Mouse (Mus musculus) neural tube, embryonic 12.5 days (tissue): ENCODE measurements around the gene Wdr41. TPM values are rescaled to one million over a fixed set of nuclear protein-coding genes. Genes with fewer than 3 reads are reported as not detected.

ENCODE experiments used
- ATAC-seq: fragments of 200-750 bp; cut with Nextera tagmentation; 2 replicates; pipeline ENCODE4 v1.8.0; 2017; ENCODE audit warnings: low read depth, mild to moderate bottlenecking, moderate TSS enrichment, moderate library complexity; ENCODE audit not compliant: low FRiP score
- H3K27ac ChIP-seq: fragments of 300-500 bp; sonication (generic); 2 replicates; pipeline ENCODE4 v1.5.1; 2016
- H3K27me3 ChIP-seq: fragments of 300-500 bp; sonication (generic); replicated peaks from 2 replicates; pipeline ENCODE4 v1.6.1; 2016; ENCODE audit warnings: mild to moderate bottlenecking
- H3K36me3 ChIP-seq: fragments of 300-500 bp; sonication (generic); 2 replicates; pipeline ENCODE4 v1.6.1; 2016; ENCODE audit warnings: mild to moderate bottlenecking
- H3K4me1 ChIP-seq: fragments of 300-500 bp; sonication (generic); 2 replicates; pipeline ENCODE4 v1.6.1; 2016
- H3K4me2 ChIP-seq: fragments of 300-500 bp; sonication (generic); replicated peaks from 2 replicates; pipeline ENCODE4 v1.6.1; 2016; ENCODE audit warnings: mild to moderate bottlenecking
- H3K4me3 ChIP-seq: fragments of 300-500 bp; sonication (generic); 2 replicates; pipeline ENCODE4 v1.5.1; 2016
- H3K9ac ChIP-seq: fragments of 300-500 bp; sonication (generic); 2 replicates; pipeline ENCODE4 v1.6.1; 2016; ENCODE audit warnings: mild to moderate bottlenecking
- H3K9me3 ChIP-seq: fragments of 300-500 bp; sonication (generic); 2 replicates; pipeline ENCODE4 v1.6.1; 2016; ENCODE audit warnings: mild to moderate bottlenecking
- WGBS: fragments of 180-500 bp; shearing (Covaris S2); methylation state at CpG from one replicate; pipeline ENCODE4 v1.1.7; 2016; 5-methylcytosine and 5-hydroxymethylcytosine counted together
- polyA plus RNA-seq: library from polyadenylated mRNA; unstranded; fragments of >200 nt; fragmentation: Nextera tagmentation; extraction: Ambion mirVana; gene quantifications from 2 replicates; pipeline ENCODE4 v1.2.1, GENCODE M21; 2016

Wdr41 gene
- 23.6 and 24.5 TPM in 2 replicates for polyA plus RNA-seq

DNA sequence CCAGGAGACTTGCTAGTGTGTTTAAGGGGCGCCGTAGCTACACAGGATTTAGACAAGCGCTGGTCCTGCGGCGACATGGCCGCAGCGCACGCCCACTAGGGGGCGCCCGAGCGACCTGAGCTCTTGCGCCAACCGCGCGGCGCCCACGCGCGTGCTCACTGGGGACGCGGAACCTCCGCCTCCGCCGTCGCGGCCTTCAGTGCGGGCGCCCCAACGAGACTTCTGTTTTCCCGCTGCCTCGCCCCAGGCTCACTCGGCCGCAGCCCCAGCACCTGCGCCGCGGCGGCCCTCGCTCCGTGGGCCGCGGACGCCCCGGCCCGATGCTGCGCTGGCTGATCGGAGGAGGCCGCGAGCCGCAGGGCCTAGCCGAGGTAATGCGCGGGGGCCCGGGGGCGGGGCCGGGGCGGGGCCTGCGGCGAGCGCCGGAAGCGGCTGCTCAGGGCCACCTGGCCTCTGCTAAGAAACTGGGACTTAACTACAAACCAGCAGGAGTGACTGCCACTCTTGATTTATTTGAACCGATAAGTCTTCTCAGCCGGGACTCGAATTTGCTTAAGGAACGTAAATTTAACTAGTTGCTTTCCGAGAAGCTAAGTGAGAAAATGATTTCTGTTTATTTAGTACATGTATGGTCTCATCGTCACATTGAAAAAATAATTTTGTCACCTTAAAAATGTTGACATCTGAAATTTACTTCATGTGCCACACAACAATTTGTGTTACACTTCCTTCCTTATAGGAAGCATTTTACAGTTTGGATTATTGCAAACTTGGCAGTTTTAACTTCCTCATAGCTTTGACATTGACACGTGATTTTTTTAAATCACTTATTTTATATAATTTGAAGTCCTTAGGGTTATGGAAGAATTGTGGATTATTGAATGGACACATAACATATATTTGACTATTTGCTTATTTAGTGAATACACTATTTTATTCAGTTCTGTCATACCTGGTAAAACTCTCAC, at the start of gene Wdr41:
Gene Wdr41 (plus strand): TSS at position 126 of the 968 bp plus-strand sequence.
- 3% methylated on average over 68 of the region's 68 CpGs for WGBS
- peak; percentile 97 for ATAC-seq
- H3K9me3 ChIP-seq: no peaks in the 10 kb centered on the region
- H3K36me3 ChIP-seq: 0 out of 2 replicates have a peak, but pooled peaks cover 2% of the 10 kb centered on the region
- H3K9ac ChIP-seq: peak within 1 kb of the TSS; percentile 90
- no peaks in the 10 kb centered on the region for H3K4me1 ChIP-seq
- peak within 1 kb of the TSS; percentile 54 for H3K4me2 ChIP-seq
- peak within 1 kb of the TSS; percentile 93 for H3K27ac ChIP-seq
- H3K4me3 ChIP-seq: peak within 1 kb of the TSS; percentile 76
- no peaks in the 10 kb centered on the region for H3K27me3 ChIP-seq

DNA sequence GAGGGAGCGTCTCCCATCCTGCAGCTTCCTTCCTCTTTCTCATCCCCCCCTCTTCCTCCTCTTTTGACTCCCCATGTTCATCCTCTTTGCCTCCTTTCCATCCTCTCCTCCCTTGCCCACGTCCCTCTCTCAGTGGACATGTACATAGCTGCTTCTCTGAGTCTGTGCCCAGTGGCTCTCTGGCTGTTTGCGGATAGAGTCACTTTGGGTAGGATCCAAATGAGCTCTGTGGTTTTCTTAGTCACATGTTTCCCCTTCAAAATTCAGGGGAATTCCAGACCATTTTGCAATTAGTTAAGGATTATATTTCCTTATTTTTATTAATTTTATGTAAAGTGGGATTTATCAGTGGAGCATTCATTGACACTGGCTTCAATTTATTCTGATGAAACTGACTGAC, 48.1 kb upstream of the Wdr41 start:
- no peak overlapping the region for H3K27ac ChIP-seq
- ATAC-seq: no peak
- H3K9me3 ChIP-seq: no peaks in the 10 kb centered on the region
- WGBS: 78% methylated on average over 3 of the region's 3 CpGs
- no peak overlapping the region for H3K4me2 ChIP-seq
- no peak overlapping the region for H3K4me3 ChIP-seq
- no peak overlapping the region for H3K9ac ChIP-seq
- no peaks in the 10 kb centered on the region for H3K4me1 ChIP-seq
- no peaks in the 10 kb centered on the region for H3K36me3 ChIP-seq
- H3K27me3 ChIP-seq: 0 out of 2 replicates have a peak, but pooled peaks cover 3% of the 10 kb centered on the region

DNA sequence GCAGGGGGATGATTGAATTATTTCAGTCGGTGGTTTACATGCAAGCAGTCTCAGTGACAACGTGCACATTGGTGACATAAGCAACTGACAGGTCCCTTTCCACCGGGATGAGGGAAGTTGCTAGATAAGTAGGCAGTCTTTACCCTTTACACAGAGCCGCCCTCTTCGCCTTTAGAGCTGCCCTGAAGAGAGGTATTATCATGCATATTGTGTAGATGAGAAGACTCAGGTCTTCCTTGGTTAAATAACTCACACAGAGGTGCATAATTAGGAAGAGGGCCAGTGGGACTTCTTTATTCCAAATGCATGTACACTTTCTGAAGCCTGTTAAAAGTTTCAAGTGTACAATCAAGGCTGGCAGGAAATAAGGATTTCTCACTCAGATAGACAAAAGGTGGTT, 37.7 kb upstream of the Wdr41 start:
- Histone ChIP-seq H3K4me1 (no peaks in the 10 kb centered on the region), H3K4me2 (no peak overlapping the region), H3K27ac (no peak overlapping the region), H3K4me3 (no peak overlapping the region), H3K27me3 (peaks cover 3% of the 10 kb centered on the region; the same call in 1 of the 2 replicates), H3K9me3 (no peaks in the 10 kb centered on the region), H3K9ac (no peak overlapping the region), H3K36me3 (no peaks in the 10 kb centered on the region)
- 63% methylated on average over 5 of the region's 5 CpGs for WGBS
- no peak for ATAC-seq

DNA sequence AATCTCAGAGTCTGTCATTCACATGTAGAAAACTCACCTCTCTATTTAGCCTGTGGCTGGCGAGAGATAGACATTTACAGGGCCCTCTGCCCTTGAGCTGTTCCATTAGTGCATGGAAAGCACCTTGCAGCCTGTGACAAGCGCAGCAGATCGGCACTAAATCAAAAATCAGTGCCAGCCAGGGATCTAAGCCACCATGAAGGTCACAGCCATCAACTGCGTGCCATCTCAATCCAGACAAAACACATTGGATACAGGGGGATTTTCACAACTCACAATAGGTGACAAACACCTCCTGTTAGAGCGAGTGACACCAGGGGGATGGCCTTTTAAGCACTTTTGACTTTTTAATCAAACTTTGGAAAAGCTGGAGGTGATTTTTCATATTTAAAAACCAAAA, 36.0 kb upstream of the Wdr41 start:
- Histone ChIP-seq H3K9me3 (no peaks in the 10 kb centered on the region), H3K27ac (no peak overlapping the region), H3K36me3 (no peaks in the 10 kb centered on the region), H3K9ac (no peak overlapping the region), H3K27me3 (peaks cover 3% of the 10 kb centered on the region; the same call in 1 of the 2 replicates), H3K4me2 (no peak overlapping the region), H3K4me3 (no peak overlapping the region), H3K4me1 (no peaks in the 10 kb centered on the region)
- no peak for ATAC-seq
- 61% methylated on average over 5 of the region's 5 CpGs for WGBS

DNA sequence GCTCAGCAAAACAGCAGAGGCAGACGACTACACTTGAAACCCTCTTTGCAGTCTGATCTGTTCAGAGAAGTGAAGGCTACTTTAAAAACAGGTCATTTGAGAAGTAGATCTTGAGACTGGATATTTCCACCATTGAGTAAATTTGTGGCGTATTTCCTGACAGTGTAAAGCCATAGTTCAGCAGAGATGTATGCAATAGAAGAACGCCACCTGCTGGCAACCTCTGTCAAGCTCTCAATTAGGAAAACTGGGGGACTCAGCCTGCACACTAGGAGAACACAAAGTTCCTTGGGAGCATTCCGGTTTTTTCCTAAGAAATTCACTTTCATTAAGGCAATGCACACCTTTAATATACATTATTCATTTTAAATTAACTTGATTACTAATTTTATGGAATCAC, 34.9 kb upstream of the Wdr41 start:
- Histone ChIP-seq H3K4me1 (no peaks in the 10 kb centered on the region), H3K9ac (no peak overlapping the region), H3K4me3 (no peak overlapping the region), H3K9me3 (no peaks in the 10 kb centered on the region), H3K4me2 (no peak overlapping the region), H3K36me3 (no peaks in the 10 kb centered on the region), H3K27ac (no peak overlapping the region), H3K27me3 (peaks cover 3% of the 10 kb centered on the region; the same call in 1 of the 2 replicates)
- 18% methylated on average over 4 of the region's 4 CpGs for WGBS
- no peak for ATAC-seq

DNA sequence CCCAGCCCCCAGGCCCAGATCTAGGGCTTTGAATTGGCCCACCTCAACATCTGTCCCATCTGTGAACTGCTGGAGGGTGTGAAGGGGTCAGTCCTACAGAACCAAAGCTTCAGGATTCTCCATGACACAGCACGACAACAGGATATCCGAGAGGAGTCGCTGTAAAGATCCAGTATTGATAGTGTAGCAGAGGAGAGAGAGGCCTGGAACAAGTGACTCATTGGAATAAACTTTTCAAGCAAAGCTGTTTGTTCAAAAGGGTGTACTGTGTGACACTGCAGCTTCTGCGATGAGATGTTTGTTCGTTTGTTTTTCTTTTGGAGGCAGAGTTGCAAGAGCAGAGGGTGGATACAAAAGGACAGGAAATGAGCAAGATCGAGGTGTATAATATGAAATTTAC, 20.2 kb upstream of the Wdr41 start:
- no peak overlapping the region for H3K4me2 ChIP-seq
- no peak for ATAC-seq
- H3K4me3 ChIP-seq: no peak overlapping the region
- H3K9me3 ChIP-seq: no peaks in the 10 kb centered on the region
- H3K36me3 ChIP-seq: no peaks in the 10 kb centered on the region
- no peak overlapping the region for H3K27ac ChIP-seq
- WGBS: 84% methylated on average over 6 of the region's 6 CpGs
- no peaks in the 10 kb centered on the region for H3K4me1 ChIP-seq
- H3K27me3 ChIP-seq: no peaks in the 10 kb centered on the region
- no peak overlapping the region for H3K9ac ChIP-seq

DNA sequence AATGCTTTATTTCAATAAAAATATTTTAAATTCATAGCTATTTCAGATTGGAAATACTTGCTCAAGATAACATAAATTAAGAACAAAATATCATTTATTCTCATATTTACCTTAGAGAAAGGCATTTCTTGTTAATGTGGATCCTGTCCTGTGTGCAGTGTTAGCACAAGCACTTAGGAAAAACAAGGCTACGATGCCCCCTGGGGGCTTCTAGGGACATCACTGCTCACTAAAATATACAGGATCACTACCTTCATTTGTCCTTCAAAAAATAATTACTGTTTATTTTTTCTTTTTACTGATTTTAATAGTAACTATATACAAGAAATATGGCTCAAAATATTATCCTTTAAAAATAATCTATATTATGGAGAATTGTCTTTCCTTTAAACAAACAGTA, 18.2 kb upstream of the Wdr41 start:
- Histone ChIP-seq H3K4me3 (no peak overlapping the region), H3K27ac (no peak overlapping the region), H3K9me3 (no peaks in the 10 kb centered on the region), H3K27me3 (no peaks in the 10 kb centered on the region), H3K4me1 (no peaks in the 10 kb centered on the region), H3K9ac (no peak overlapping the region), H3K36me3 (no peaks in the 10 kb centered on the region), H3K4me2 (no peak overlapping the region)
- ATAC-seq: no peak
- WGBS: 75% methylated on average over 1 of the region's 1 CpGs

DNA sequence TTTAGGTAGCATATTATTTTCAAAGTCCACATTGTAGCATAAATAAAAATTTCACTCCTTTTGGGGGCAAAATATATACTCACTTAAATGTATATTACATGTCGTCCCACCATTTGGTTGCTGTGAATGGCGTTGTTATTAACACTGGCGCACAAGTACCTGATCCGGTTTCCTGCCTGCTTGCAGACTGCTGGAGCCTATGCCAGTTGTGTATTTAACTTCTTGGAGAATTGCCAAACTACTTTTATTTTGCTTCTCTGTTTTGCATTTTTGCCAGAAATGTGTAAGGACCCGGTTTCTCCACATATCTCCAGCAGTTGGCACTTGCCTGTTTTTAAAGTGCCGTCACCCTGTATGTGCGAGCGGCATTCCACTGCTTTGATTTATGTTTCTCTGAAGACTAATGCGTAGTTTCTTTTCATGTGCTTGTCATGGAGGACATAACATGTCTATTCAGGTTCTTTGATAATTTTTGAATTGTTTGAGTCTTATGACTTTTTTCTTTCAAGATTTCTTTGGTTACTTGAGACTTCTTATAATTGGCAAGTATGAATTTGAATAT, 6.1 kb upstream of the Wdr41 start:
- 80% methylated on average over 9 of the region's 9 CpGs for WGBS
- Histone ChIP-seq H3K27ac (no peak overlapping the region), H3K27me3 (no peaks in the 10 kb centered on the region), H3K4me1 (no peaks in the 10 kb centered on the region), H3K36me3 (no peaks in the 10 kb centered on the region), H3K9me3 (no peaks in the 10 kb centered on the region), H3K4me3 (no peak overlapping the region), H3K9ac (no peak overlapping the region), H3K4me2 (no peak overlapping the region)
- ATAC-seq: no peak

DNA sequence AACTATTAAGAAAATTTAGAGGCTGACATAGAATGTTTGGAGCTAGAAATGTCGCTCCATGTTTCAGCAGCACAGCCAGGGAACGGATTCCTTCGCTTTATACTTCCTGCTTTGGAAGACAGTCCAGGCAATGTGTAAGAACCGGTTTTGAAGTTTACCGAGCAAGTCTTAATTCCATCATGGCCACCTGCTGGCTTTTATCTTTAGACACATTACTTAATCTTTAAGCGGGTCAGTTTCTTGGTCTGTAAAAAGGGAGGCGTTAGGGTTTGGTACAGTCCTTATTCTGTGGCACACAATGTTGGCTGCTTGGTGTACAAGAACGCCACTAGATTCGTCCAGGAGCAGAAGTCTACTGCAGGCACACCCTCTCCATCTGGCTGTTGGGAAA, 321 bp upstream of the Wdr41 start:
- Histone ChIP-seq H3K4me1 (no peaks in the 10 kb centered on the region), H3K9me3 (no peaks in the 10 kb centered on the region), H3K9ac (peak overlapping the region; percentile 90), H3K27me3 (no peaks in the 10 kb centered on the region), H3K4me2 (peak overlapping the region; percentile 54), H3K27ac (peak overlapping the region; percentile 93; the same call in 1 of the 2 replicates), H3K36me3 (no peaks in the 10 kb centered on the region), H3K4me3 (peak overlapping the region; percentile 76; the same call in 1 of the 2 replicates)
- WGBS: 31% methylated on average over 9 of the region's 9 CpGs
- ATAC-seq: no peak

DNA sequence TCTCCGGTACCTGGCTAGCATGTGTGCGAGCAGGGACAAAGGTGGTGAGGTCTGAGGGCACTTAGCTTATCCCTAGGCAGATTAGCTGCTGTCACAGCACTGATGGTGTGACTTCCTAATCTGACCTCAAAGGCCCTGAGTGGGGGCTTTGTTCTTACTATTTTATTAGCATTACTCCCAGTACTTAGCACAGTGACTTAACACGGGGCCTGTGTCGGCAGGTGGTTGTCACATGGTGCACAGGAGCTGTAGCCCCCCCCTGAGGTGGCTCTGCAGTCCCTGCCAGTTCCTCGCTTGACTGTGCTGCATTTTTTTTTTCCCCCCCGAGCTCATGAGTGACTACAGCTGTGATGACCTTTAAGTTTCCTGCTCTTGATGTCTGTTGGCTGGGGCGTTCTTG, 2.9 kb downstream of the Wdr41 start:
- H3K4me1 ChIP-seq: no peaks in the 10 kb centered on the region
- H3K9me3 ChIP-seq: no peaks in the 10 kb centered on the region
- H3K36me3 ChIP-seq: 0 out of 2 replicates have a peak, but pooled peaks cover 2% of the 10 kb centered on the region
- H3K4me2 ChIP-seq: no peak overlapping the region
- H3K9ac ChIP-seq: no peak overlapping the region
- H3K27ac ChIP-seq: no peak overlapping the region
- no peaks in the 10 kb centered on the region for H3K27me3 ChIP-seq
- H3K4me3 ChIP-seq: no peak overlapping the region
- 52% methylated on average over 7 of the region's 7 CpGs for WGBS
- ATAC-seq: no peak

DNA sequence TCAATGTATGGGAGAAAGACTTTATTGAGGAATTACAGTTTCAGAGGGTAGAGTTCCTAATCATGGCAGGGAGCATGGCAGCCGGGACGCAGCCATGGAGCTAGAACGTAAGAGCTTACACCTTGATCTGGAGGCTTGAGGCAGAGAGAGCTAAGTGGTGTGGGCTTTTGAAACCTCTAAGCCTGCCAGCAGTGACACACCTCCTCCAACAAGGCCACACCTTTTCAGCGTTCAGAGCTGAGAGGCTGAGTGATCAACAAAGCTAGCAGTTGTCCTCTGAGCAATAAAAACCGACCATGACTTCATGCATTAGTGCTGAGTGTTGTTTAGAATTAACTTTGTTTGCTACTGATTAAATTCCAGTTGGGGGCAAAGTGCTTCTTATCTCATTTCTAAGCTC, 14.4 kb downstream of the Wdr41 start:
- H3K27me3 ChIP-seq: no peaks in the 10 kb centered on the region
- no peak overlapping the region for H3K9ac ChIP-seq
- no peak overlapping the region for H3K4me3 ChIP-seq
- no peak for ATAC-seq
- 73% methylated on average over 5 of the region's 5 CpGs for WGBS
- no peaks in the 10 kb centered on the region for H3K4me1 ChIP-seq
- H3K4me2 ChIP-seq: no peak overlapping the region
- no peaks in the 10 kb centered on the region for H3K36me3 ChIP-seq
- no peak overlapping the region for H3K27ac ChIP-seq
- H3K9me3 ChIP-seq: no peaks in the 10 kb centered on the region

DNA sequence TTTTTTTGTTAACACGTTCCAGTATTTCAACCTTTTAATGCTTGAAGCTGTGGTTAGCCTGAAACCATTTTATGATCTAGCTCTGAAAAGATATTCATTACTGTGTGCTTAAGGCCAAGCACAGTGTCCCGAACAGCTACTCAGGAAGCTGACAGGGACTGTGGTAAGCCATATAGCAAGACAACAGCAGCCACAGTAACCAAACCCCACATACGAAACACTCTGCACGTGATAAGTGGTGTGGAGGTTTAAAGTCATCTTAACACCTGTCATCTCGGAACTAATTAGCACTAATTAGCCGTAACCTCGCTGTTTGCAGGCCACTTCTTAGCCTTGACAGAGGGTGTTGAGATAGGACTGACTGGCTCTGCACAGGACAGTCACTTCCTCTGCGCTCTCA, 31.1 kb downstream of the Wdr41 start:
- Histone ChIP-seq H3K27me3 (no peaks in the 10 kb centered on the region), H3K4me2 (no peak overlapping the region), H3K9ac (no peak overlapping the region), H3K36me3 (no peaks in the 10 kb centered on the region), H3K4me1 (no peaks in the 10 kb centered on the region), H3K9me3 (no peaks in the 10 kb centered on the region), H3K4me3 (no peak overlapping the region), H3K27ac (no peak overlapping the region)
- ATAC-seq: no peak
- 78% methylated on average over 8 of the region's 8 CpGs for WGBS
